Mouse (Mus musculus): ENCODE data around the gene Odc1. TPM values are rescaled to one million over a fixed set of nuclear protein-coding genes. Genes with fewer than 3 reads are reported as not detected.

Gene Odc1
- polyA plus RNA-seq, 1 experiment from 2014 or later, result 158 TPM

- Histone ChIP-seq H3K4me3 (replicated peaks; ENCODE audit: low read length) (no peak overlapping the region), H3K4me2 (ENCODE audit: low read depth, low read length) (no peak overlapping the region), H3K36me3 (ENCODE audit: control insufficient read depth, insufficient read depth, low read length) (peaks cover 3% of the 10 kb centered on the region; the same call in 1 of the 2 replicates), H3K9ac (ENCODE audit: low read length) (no peak overlapping the region), H3K27me3 (ENCODE audit: control insufficient read depth, insufficient read depth, low read length) (no peaks in the 10 kb centered on the region), H3K27ac (ENCODE audit: low read length) (no peak overlapping the region), H3K4me1 (ENCODE audit: control insufficient read depth, insufficient read depth, low read length) (peaks cover 4% of the 10 kb centered on the region; the same call in 1 of the 2 replicates), H3K9me3 (replicated peaks; ENCODE audit: control insufficient read depth, low read length) (no peaks in the 10 kb centered on the region)
- 34% methylated on average over 15 of the region's 15 CpGs for WGBS
- ATAC-seq (ENCODE audit: insufficient read depth, low FRiP score), result peak; percentile 43
Observed at GRCm38 (mm10) chr12:17554200-17554951, 9.8 kb downstream of the Odc1 start.

- H3K27me3 ChIP-seq (ENCODE audit: control insufficient read depth, insufficient read depth, low read length), result no peaks in the 10 kb centered on the region
- H3K4me1 ChIP-seq (ENCODE audit: control insufficient read depth, insufficient read depth, low read length), result peaks cover 4% of the 10 kb centered on the region; the same call in 1 of the 2 replicates
- peaks cover 1% of the 10 kb centered on the region; the same call in 1 of the 2 replicates for H3K36me3 ChIP-seq (ENCODE audit: control insufficient read depth, insufficient read depth, low read length)
- peak overlapping the region; percentile 17; the same call in 1 of the 2 replicates for H3K4me2 ChIP-seq (ENCODE audit: low read depth, low read length)
- H3K9me3 ChIP-seq (replicated peaks; ENCODE audit: control insufficient read depth, low read length), result no peaks in the 10 kb centered on the region
- 35% methylated on average over 21 of the region's 21 CpGs for WGBS
- ATAC-seq (ENCODE audit: insufficient read depth, low FRiP score), result no peak
- no peak overlapping the region for H3K9ac ChIP-seq (ENCODE audit: low read length)
- no peak overlapping the region for H3K27ac ChIP-seq (ENCODE audit: low read length)
- H3K4me3 ChIP-seq (replicated peaks; ENCODE audit: low read length), result no peak overlapping the region
Observed at GRCm38 (mm10) chr12:17556430-17557343, 12.1 kb downstream of the Odc1 start.

GRCm38 (mm10) chr12:17557344-17557966 lies 12.9 kb downstream of the Odc1 start:
- WGBS, result 34% methylated on average over 7 of the region's 7 CpGs
- Histone ChIP-seq H3K27me3 (ENCODE audit: control insufficient read depth, insufficient read depth, low read length) (no peaks in the 10 kb centered on the region), H3K4me3 (replicated peaks; ENCODE audit: low read length) (no peak overlapping the region), H3K4me2 (ENCODE audit: low read depth, low read length) (no peak overlapping the region), H3K9me3 (replicated peaks; ENCODE audit: control insufficient read depth, low read length) (no peaks in the 10 kb centered on the region), H3K9ac (ENCODE audit: low read length) (no peak overlapping the region), H3K36me3 (ENCODE audit: control insufficient read depth, insufficient read depth, low read length) (no peaks in the 10 kb centered on the region), H3K4me1 (ENCODE audit: control insufficient read depth, insufficient read depth, low read length) (peaks cover 4% of the 10 kb centered on the region; the same call in 1 of the 2 replicates), H3K27ac (ENCODE audit: low read length) (no peak overlapping the region)
- no peak for ATAC-seq (ENCODE audit: insufficient read depth, low FRiP score)

- no peaks in the 10 kb centered on the region for H3K27me3 ChIP-seq (ENCODE audit: control insufficient read depth, insufficient read depth, low read length)
- no peak overlapping the region for H3K4me2 ChIP-seq (ENCODE audit: low read depth, low read length)
- H3K9ac ChIP-seq (ENCODE audit: low read length), result no peak overlapping the region
- peaks cover 4% of the 10 kb centered on the region; the same call in 1 of the 2 replicates for H3K4me1 ChIP-seq (ENCODE audit: control insufficient read depth, insufficient read depth, low read length)
- WGBS, result 62% methylated on average over 2 of the region's 2 CpGs
- ATAC-seq (ENCODE audit: insufficient read depth, low FRiP score), result no peak
- no peaks in the 10 kb centered on the region for H3K9me3 ChIP-seq (replicated peaks; ENCODE audit: control insufficient read depth, low read length)
- no peaks in the 10 kb centered on the region for H3K36me3 ChIP-seq (ENCODE audit: control insufficient read depth, insufficient read depth, low read length)
- H3K4me3 ChIP-seq (replicated peaks; ENCODE audit: low read length), result no peak overlapping the region
- no peak overlapping the region for H3K27ac ChIP-seq (ENCODE audit: low read length)
Observed at GRCm38 (mm10) chr12:17557967-17558345, 13.4 kb downstream of the Odc1 start.

- H3K27me3 ChIP-seq (ENCODE audit: control insufficient read depth, insufficient read depth, low read length), result no peaks in the 10 kb centered on the region
- H3K4me2 ChIP-seq (ENCODE audit: low read depth, low read length), result no peak overlapping the region
- no peak overlapping the region for H3K9ac ChIP-seq (ENCODE audit: low read length)
- no peak overlapping the region for H3K27ac ChIP-seq (ENCODE audit: low read length)
- 82% methylated on average over 1 of the region's 1 CpGs for WGBS
- H3K4me1 ChIP-seq (ENCODE audit: control insufficient read depth, insufficient read depth, low read length), result no peaks in the 10 kb centered on the region
- no peak overlapping the region for H3K4me3 ChIP-seq (replicated peaks; ENCODE audit: low read length)
- H3K36me3 ChIP-seq (ENCODE audit: control insufficient read depth, insufficient read depth, low read length), result no peaks in the 10 kb centered on the region
- H3K9me3 ChIP-seq (replicated peaks; ENCODE audit: control insufficient read depth, low read length), result no peaks in the 10 kb centered on the region
- ATAC-seq (ENCODE audit: insufficient read depth, low FRiP score), result no peak
Observed at GRCm38 (mm10) chr12:17562396-17562795, 17.8 kb downstream of the Odc1 start.

GRCm38 (mm10) chr12:17565393-17566045 lies 20.9 kb downstream of the Odc1 start:
- no peak for ATAC-seq (ENCODE audit: insufficient read depth, low FRiP score)
- Histone ChIP-seq H3K4me1 (ENCODE audit: control insufficient read depth, insufficient read depth, low read length) (no peaks in the 10 kb centered on the region), H3K4me3 (replicated peaks; ENCODE audit: low read length) (no peak overlapping the region), H3K9me3 (replicated peaks; ENCODE audit: control insufficient read depth, low read length) (no peaks in the 10 kb centered on the region), H3K27me3 (ENCODE audit: control insufficient read depth, insufficient read depth, low read length) (no peaks in the 10 kb centered on the region), H3K27ac (ENCODE audit: low read length) (no peak overlapping the region), H3K36me3 (ENCODE audit: control insufficient read depth, insufficient read depth, low read length) (no peaks in the 10 kb centered on the region), H3K9ac (ENCODE audit: low read length) (no peak overlapping the region), H3K4me2 (ENCODE audit: low read depth, low read length) (no peak overlapping the region)
- 76% methylated on average over 3 of the region's 3 CpGs for WGBS

- Histone ChIP-seq H3K9me3 (replicated peaks; ENCODE audit: control insufficient read depth, low read length) (no peaks in the 10 kb centered on the region), H3K27ac (ENCODE audit: low read length) (no peak overlapping the region), H3K9ac (ENCODE audit: low read length) (no peak overlapping the region), H3K4me3 (replicated peaks; ENCODE audit: low read length) (no peak overlapping the region), H3K4me1 (ENCODE audit: control insufficient read depth, insufficient read depth, low read length) (no peaks in the 10 kb centered on the region), H3K27me3 (ENCODE audit: control insufficient read depth, insufficient read depth, low read length) (no peaks in the 10 kb centered on the region), H3K4me2 (ENCODE audit: low read depth, low read length) (no peak overlapping the region), H3K36me3 (ENCODE audit: control insufficient read depth, insufficient read depth, low read length) (no peaks in the 10 kb centered on the region)
- WGBS, result 96% methylated on average over 1 of the region's 1 CpGs
- ATAC-seq (ENCODE audit: insufficient read depth, low FRiP score), result no peak
Observed at GRCm38 (mm10) chr12:17566046-17566408, 21.4 kb downstream of the Odc1 start.

- H3K27me3 ChIP-seq (ENCODE audit: control insufficient read depth, insufficient read depth, low read length), result no peaks in the 10 kb centered on the region
- no peak for ATAC-seq (ENCODE audit: insufficient read depth, low FRiP score)
- WGBS, result 83% methylated on average over 10 of the region's 10 CpGs
Observed at GRCm38 (mm10) chr12:17568564-17568963, 24.0 kb downstream of the Odc1 start.

More at GRCm38 (mm10) chr12:17568564-17568963, 24.0 kb downstream of the Odc1 start:
- Histone ChIP-seq H3K36me3 (ENCODE audit: control insufficient read depth, insufficient read depth, low read length) (no peaks in the 10 kb centered on the region), H3K4me3 (replicated peaks; ENCODE audit: low read length) (no peak overlapping the region), H3K4me2 (ENCODE audit: low read depth, low read length) (no peak overlapping the region), H3K27ac (ENCODE audit: low read length) (no peak overlapping the region), H3K9ac (ENCODE audit: low read length) (no peak overlapping the region), H3K4me1 (ENCODE audit: control insufficient read depth, insufficient read depth, low read length) (no peaks in the 10 kb centered on the region), H3K9me3 (replicated peaks; ENCODE audit: control insufficient read depth, low read length) (no peaks in the 10 kb centered on the region)
